Mouse (Mus musculus) hindbrain, embryonic 16.5 days (tissue): ENCODE data around the gene Myh2. TPM values are rescaled to one million over a fixed set of nuclear protein-coding genes. Genes with fewer than 3 reads are reported as not detected.

Experiments
- ATAC-seq: fragments of 200-750 bp; cut with Nextera tagmentation; 2 replicates; pipeline ENCODE4 v1.8.0; 2017; ENCODE audit warnings: moderate TSS enrichment, moderate library complexity
- H3K27ac ChIP-seq: fragments of 300-500 bp; sonication (generic); 2 replicates; pipeline ENCODE4 v1.5.1; 2014; ENCODE audit warnings: low read depth, mild to moderate bottlenecking, control low read depth, low read length, moderate library complexity
- H3K27me3 ChIP-seq: fragments of 300-500 bp; sonication (generic); replicated peaks from 2 replicates; pipeline ENCODE4 v1.6.1; 2014; ENCODE audit warnings: low read length; ENCODE audit not compliant: control insufficient read depth, insufficient read depth
- H3K36me3 ChIP-seq: fragments of 300-500 bp; sonication (generic); 2 replicates; pipeline ENCODE4 v1.6.1; 2014; ENCODE audit warnings: mild to moderate bottlenecking, low read length, moderate library complexity, mixed read lengths; ENCODE audit not compliant: control insufficient read depth, insufficient read depth
- H3K4me1 ChIP-seq: fragments of 300-500 bp; sonication (generic); 2 replicates; pipeline ENCODE4 v1.6.1; 2014; ENCODE audit warnings: low read depth, low read length; ENCODE audit not compliant: control insufficient read depth, insufficient read depth
- H3K4me2 ChIP-seq: fragments of 300-500 bp; sonication (generic); 2 replicates; pipeline ENCODE4 v1.6.1; 2014; ENCODE audit warnings: mild to moderate bottlenecking, low read length, control low read depth, moderate library complexity
- H3K4me3 ChIP-seq: fragments of 300-500 bp; sonication (generic); 2 replicates; pipeline ENCODE4 v1.5.1; 2014; ENCODE audit warnings: mild to moderate bottlenecking, low read length, control low read depth, moderate library complexity
- H3K9ac ChIP-seq: fragments of 300-500 bp; sonication (generic); 2 replicates; pipeline ENCODE4 v1.6.1; 2014; ENCODE audit warnings: low read depth, mild to moderate bottlenecking, control low read depth, low read length, moderate library complexity
- H3K9me3 ChIP-seq: fragments of 300-500 bp; sonication (generic); 2 replicates; pipeline ENCODE4 v1.6.1; 2014; ENCODE audit warnings: mild to moderate bottlenecking, low read length, moderate library complexity; ENCODE audit not compliant: control insufficient read depth
- WGBS: fragments of 180-500 bp; shearing (Covaris S2); extraction: QIAGEN DNeasy Blood & Tissue Kit; methylation state at CpG from one replicate; pipeline ENCODE4 v1.1.7; 2014; 5-methylcytosine and 5-hydroxymethylcytosine counted together
- polyA plus RNA-seq: library from polyadenylated mRNA; unstranded; fragments of >200 nt; fragmentation: Nextera tagmentation; extraction: Ambion mirVana; gene quantifications from 2 replicates; pipeline ENCODE4 v1.2.1, GENCODE M21; 2015

Gene Myh2
- polyA plus RNA-seq, 1 experiment from 2014 or later: 0.21 TPM

DNA sequence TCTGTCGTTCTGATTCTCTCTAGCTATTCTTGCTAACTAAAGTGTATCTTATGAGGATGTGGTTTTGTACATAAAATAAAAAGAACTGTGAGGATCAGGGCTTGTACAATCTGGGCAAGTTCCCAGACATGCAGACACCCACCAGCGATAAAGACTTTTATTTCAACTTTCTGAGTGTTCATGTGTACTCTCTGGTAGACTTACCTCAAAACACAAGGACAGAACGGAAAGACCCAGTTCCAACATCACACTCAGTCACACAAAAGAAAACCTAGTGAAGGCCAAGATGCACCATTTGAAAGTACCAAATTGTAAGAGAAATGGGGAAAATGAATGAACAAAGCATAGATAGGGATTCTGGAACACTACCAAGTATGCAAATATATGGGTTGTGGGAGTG is 57.9 kb downstream of the Myh2 start:
- Histone ChIP-seq H3K36me3 (no peaks in the 10 kb centered on the region), H3K4me3 (no peak overlapping the region), H3K4me2 (no peak overlapping the region), H3K27ac (no peak overlapping the region), H3K27me3 (no peaks in the 10 kb centered on the region), H3K9ac (no peak overlapping the region), H3K9me3 (no peaks in the 10 kb centered on the region), H3K4me1 (no peaks in the 10 kb centered on the region)
- no peak for ATAC-seq
- 75% methylated on average over 3 of the region's 3 CpGs for WGBS

DNA sequence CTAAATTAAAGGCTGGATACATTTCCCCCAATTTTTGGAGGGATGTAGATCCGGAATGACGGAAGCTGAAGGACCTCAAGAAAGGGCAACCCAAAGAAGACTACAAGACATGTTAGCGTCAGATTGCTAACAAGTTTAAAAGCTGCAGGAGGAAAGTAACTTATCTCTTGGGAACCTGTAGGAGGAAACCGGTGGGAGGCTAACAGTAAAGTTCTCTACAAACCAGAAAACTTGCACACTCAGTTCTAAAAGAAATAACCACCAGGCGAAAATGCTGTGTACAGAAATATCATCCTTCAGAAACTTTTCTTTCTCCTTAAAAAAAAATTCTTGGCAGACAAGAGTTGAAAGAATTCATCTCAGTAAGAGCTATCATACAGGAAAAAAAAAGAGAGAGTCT is 58.3 kb downstream of the Myh2 start:
- Histone ChIP-seq H3K4me2 (no peak overlapping the region), H3K4me1 (no peaks in the 10 kb centered on the region), H3K4me3 (no peak overlapping the region), H3K9ac (no peak overlapping the region), H3K27me3 (no peaks in the 10 kb centered on the region), H3K27ac (no peak overlapping the region), H3K36me3 (no peaks in the 10 kb centered on the region), H3K9me3 (no peaks in the 10 kb centered on the region)
- ATAC-seq: no peak
- 87% methylated on average over 5 of the region's 5 CpGs for WGBS

GRCm38 (mm10) chr11:67229946-67230345 is 59.1 kb downstream of the Myh2 start:
- Histone ChIP-seq H3K9ac (no peak overlapping the region), H3K27me3 (no peaks in the 10 kb centered on the region), H3K9me3 (no peaks in the 10 kb centered on the region), H3K4me1 (no peaks in the 10 kb centered on the region), H3K27ac (no peak overlapping the region), H3K4me3 (no peak overlapping the region), H3K36me3 (no peaks in the 10 kb centered on the region), H3K4me2 (no peak overlapping the region)
- ATAC-seq: no peak
- WGBS: 87% methylated on average over 2 of the region's 2 CpGs

GRCm38 (mm10) chr11:67235639-67236358 is 65.0 kb downstream of the Myh2 start:
- no peaks in the 10 kb centered on the region for H3K27me3 ChIP-seq
- H3K9me3 ChIP-seq: no peaks in the 10 kb centered on the region
- 69% methylated on average over 5 of the region's 5 CpGs for WGBS
- H3K9ac ChIP-seq: no peak overlapping the region
- H3K27ac ChIP-seq: no peak overlapping the region
- no peaks in the 10 kb centered on the region for H3K4me1 ChIP-seq
- no peak overlapping the region for H3K4me2 ChIP-seq
- ATAC-seq: no peak
- no peaks in the 10 kb centered on the region for H3K36me3 ChIP-seq
- no peak overlapping the region for H3K4me3 ChIP-seq

- no peaks in the 10 kb centered on the region for H3K9me3 ChIP-seq
- no peaks in the 10 kb centered on the region for H3K27me3 ChIP-seq
- no peak overlapping the region for H3K9ac ChIP-seq
- no peaks in the 10 kb centered on the region for H3K36me3 ChIP-seq
- no peak overlapping the region for H3K4me3 ChIP-seq
- H3K27ac ChIP-seq: no peak overlapping the region
- no peak overlapping the region for H3K4me2 ChIP-seq
- WGBS: 83% methylated on average over 9 of the region's 9 CpGs
- ATAC-seq: no peak
- H3K4me1 ChIP-seq: no peaks in the 10 kb centered on the region
Observed at GRCm38 (mm10) chr11:67236799-67237198, 66.0 kb downstream of the Myh2 start.

- Histone ChIP-seq H3K9me3 (no peaks in the 10 kb centered on the region), H3K27me3 (no peaks in the 10 kb centered on the region), H3K4me1 (no peaks in the 10 kb centered on the region), H3K9ac (no peak within 1 kb of the TSS), H3K4me2 (no peak within 1 kb of the TSS), H3K4me3 (no peak within 1 kb of the TSS), H3K27ac (no peak within 1 kb of the TSS), H3K36me3 (no peaks in the 10 kb centered on the region)
- ATAC-seq: no peak
- WGBS: 76% methylated on average over 5 of the region's 5 CpGs
Observed at GRCm38 (mm10) chr11:67237481-67238079, 66.8 kb downstream of the Myh2 start, which contains the start of gene Myh4. Gene Myh4, plus strand, starts transcription at chr11:67238029.

DNA sequence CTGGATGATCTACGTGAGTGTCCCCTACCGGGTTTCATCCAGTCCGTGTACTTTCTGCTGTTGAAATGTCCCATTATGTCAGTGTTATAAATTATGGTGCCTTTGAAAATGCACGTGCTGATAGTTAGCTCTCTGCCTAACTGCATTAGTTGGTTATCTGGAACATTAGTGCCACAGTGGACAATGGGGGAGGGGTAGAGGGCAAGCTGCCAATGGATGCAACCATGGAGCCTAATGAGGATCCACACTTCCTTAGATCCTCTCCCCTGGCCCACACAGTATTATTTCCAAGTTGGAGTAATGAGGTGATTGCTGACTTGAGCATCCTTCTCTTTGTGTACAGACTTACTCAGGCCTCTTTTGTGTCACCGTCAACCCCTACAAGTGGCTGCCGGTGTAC is 70.2 kb downstream of the Myh2 start:
- 85% methylated on average over 6 of the region's 6 CpGs for WGBS
- Histone ChIP-seq H3K9me3 (no peaks in the 10 kb centered on the region), H3K9ac (no peak overlapping the region), H3K36me3 (no peaks in the 10 kb centered on the region), H3K4me1 (no peaks in the 10 kb centered on the region), H3K27me3 (no peaks in the 10 kb centered on the region), H3K27ac (no peak overlapping the region), H3K4me2 (no peak overlapping the region), H3K4me3 (no peak overlapping the region)
- ATAC-seq: no peak

Other genes starting within 250 kb of the Myh2 start
- gene Tmem238l, start 214.4 kb upstream of the Myh2 start, polyA plus RNA-seq: not detected in 2 replicates
- 0.50 and 0.57 TPM in 2 replicates for gene Tmem220, start 145.9 kb upstream of the Myh2 start, polyA plus RNA-seq
- 30.3 and 30.8 TPM in 2 replicates for gene Adprm, start 118.4 kb upstream of the Myh2 start, polyA plus RNA-seq
- 9.6 and 12.0 TPM in 2 replicates for gene Sco1, start 118.4 kb upstream of the Myh2 start, polyA plus RNA-seq
- 0.29 and 11.0 TPM in 2 replicates for gene Myh3, start 92.7 kb upstream of the Myh2 start, polyA plus RNA-seq
- 0.10 and 0.13 TPM in 2 replicates for gene Myh1, start 29.0 kb downstream of the Myh2 start, polyA plus RNA-seq
- 0.04 and 0.05 TPM in 2 replicates for gene Myh4, start 67.0 kb downstream of the Myh2 start, polyA plus RNA-seq
- 1.1 and 10.1 TPM in 2 replicates for gene Myh8, start 106.1 kb downstream of the Myh2 start, polyA plus RNA-seq
- gene Myh13, start 150.6 kb downstream of the Myh2 start, polyA plus RNA-seq: 0.37 and 0.58 TPM in 2 replicates